Mouse (Mus musculus) hindbrain, embryonic 16.5 days (tissue): ENCODE results near the gene Prdm2. TPM values are rescaled to one million over a fixed set of nuclear protein-coding genes. Genes with fewer than 3 reads are reported as not detected.

Experiments used
- ATAC-seq: fragments of 200-750 bp; cut with Nextera tagmentation; 2 replicates; pipeline ENCODE4 v1.8.0; 2017; ENCODE audit warnings: moderate TSS enrichment, moderate library complexity
- H3K27ac ChIP-seq: fragments of 300-500 bp; sonication (generic); 2 replicates; pipeline ENCODE4 v1.5.1; 2014; ENCODE audit warnings: low read depth, mild to moderate bottlenecking, control low read depth, low read length, moderate library complexity
- H3K27me3 ChIP-seq: fragments of 300-500 bp; sonication (generic); replicated peaks from 2 replicates; pipeline ENCODE4 v1.6.1; 2014; ENCODE audit warnings: low read length; ENCODE audit not compliant: control insufficient read depth, insufficient read depth
- H3K36me3 ChIP-seq: fragments of 300-500 bp; sonication (generic); 2 replicates; pipeline ENCODE4 v1.6.1; 2014; ENCODE audit warnings: mild to moderate bottlenecking, low read length, moderate library complexity, mixed read lengths; ENCODE audit not compliant: control insufficient read depth, insufficient read depth
- H3K4me1 ChIP-seq: fragments of 300-500 bp; sonication (generic); 2 replicates; pipeline ENCODE4 v1.6.1; 2014; ENCODE audit warnings: low read depth, low read length; ENCODE audit not compliant: control insufficient read depth, insufficient read depth
- H3K4me2 ChIP-seq: fragments of 300-500 bp; sonication (generic); 2 replicates; pipeline ENCODE4 v1.6.1; 2014; ENCODE audit warnings: mild to moderate bottlenecking, low read length, control low read depth, moderate library complexity
- H3K4me3 ChIP-seq: fragments of 300-500 bp; sonication (generic); 2 replicates; pipeline ENCODE4 v1.5.1; 2014; ENCODE audit warnings: mild to moderate bottlenecking, low read length, control low read depth, moderate library complexity
- H3K9ac ChIP-seq: fragments of 300-500 bp; sonication (generic); 2 replicates; pipeline ENCODE4 v1.6.1; 2014; ENCODE audit warnings: low read depth, mild to moderate bottlenecking, control low read depth, low read length, moderate library complexity
- H3K9me3 ChIP-seq: fragments of 300-500 bp; sonication (generic); 2 replicates; pipeline ENCODE4 v1.6.1; 2014; ENCODE audit warnings: mild to moderate bottlenecking, low read length, moderate library complexity; ENCODE audit not compliant: control insufficient read depth
- WGBS: fragments of 180-500 bp; shearing (Covaris S2); extraction: QIAGEN DNeasy Blood & Tissue Kit; methylation state at CpG from one replicate; pipeline ENCODE4 v1.1.7; 2014; 5-methylcytosine and 5-hydroxymethylcytosine counted together
- polyA plus RNA-seq: library from polyadenylated mRNA; unstranded; fragments of >200 nt; fragmentation: Nextera tagmentation; extraction: Ambion mirVana; gene quantifications from 2 replicates; pipeline ENCODE4 v1.2.1, GENCODE M21; 2015

Prdm2 gene
- polyA plus RNA-seq, 1 experiment from 2014 or later, result 12.0 TPM

- Histone ChIP-seq H3K27ac (no peak overlapping the region), H3K4me2 (no peak overlapping the region), H3K4me1 (peaks cover 10% of the 10 kb centered on the region; the same call in 1 of the 2 replicates), H3K9ac (no peak overlapping the region), H3K36me3 (peaks cover 10% of the 10 kb centered on the region), H3K27me3 (no peaks in the 10 kb centered on the region), H3K9me3 (no peaks in the 10 kb centered on the region), H3K4me3 (no peak overlapping the region)
- 92% methylated on average over 2 of the region's 2 CpGs for WGBS
- ATAC-seq, result no peak
These were observed 100.4 kb downstream of the Prdm2 start for GRCm38 (mm10) chr4:143112439-143112838.

- H3K4me3 ChIP-seq, result no peak overlapping the region
- H3K27me3 ChIP-seq, result no peaks in the 10 kb centered on the region
- 85% methylated on average over 5 of the region's 5 CpGs for WGBS
- no peak overlapping the region for H3K27ac ChIP-seq
- H3K9ac ChIP-seq, result no peak overlapping the region
- ATAC-seq, result no peak
- H3K36me3 ChIP-seq, result peaks cover 10% of the 10 kb centered on the region
- H3K4me1 ChIP-seq, result peaks cover 10% of the 10 kb centered on the region; the same call in 1 of the 2 replicates
- H3K9me3 ChIP-seq, result no peaks in the 10 kb centered on the region
- H3K4me2 ChIP-seq, result no peak overlapping the region
These were observed 100.9 kb downstream of the Prdm2 start for GRCm38 (mm10) chr4:143111872-143112271.

GRCm38 (mm10) chr4:143108552-143108951, 104.2 kb downstream of the Prdm2 start:
- Histone ChIP-seq H3K36me3 (peaks cover 10% of the 10 kb centered on the region), H3K4me2 (no peak overlapping the region)
- WGBS, result 40% methylated on average over 9 of the region's 9 CpGs

DNA sequence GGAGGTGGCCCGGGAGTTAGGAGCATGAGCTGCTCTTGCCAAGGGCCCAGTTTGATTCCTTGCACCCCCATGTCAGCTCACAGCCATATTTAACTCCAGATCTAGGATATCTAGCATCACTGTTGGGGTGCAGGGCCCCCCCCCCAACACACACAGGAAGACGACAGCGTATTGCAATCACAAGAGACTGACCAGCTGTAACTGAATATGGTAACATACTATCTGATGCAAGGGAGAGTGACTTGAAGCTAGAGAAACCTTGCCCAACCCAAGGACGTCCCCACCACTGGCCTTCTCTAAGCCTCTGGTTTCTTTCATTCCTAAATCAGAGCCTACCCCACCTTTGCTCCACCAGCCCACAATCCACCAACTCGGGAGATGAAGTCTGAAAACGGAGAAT, 105.8 kb downstream of the Prdm2 start:
- Histone ChIP-seq H3K27ac (no peak overlapping the region), H3K4me3 (no peak overlapping the region), H3K27me3 (no peaks in the 10 kb centered on the region), H3K36me3 (peaks cover 10% of the 10 kb centered on the region), H3K4me2 (no peak overlapping the region), H3K9me3 (no peaks in the 10 kb centered on the region), H3K9ac (no peak overlapping the region), H3K4me1 (no peaks in the 10 kb centered on the region)
- no peak for ATAC-seq
- WGBS, result 72% methylated on average over 6 of the region's 6 CpGs

More at GRCm38 (mm10) chr4:143108552-143108951, 104.2 kb downstream of the Prdm2 start:
- Histone ChIP-seq H3K27ac (no peak overlapping the region), H3K27me3 (no peaks in the 10 kb centered on the region), H3K4me1 (peaks cover 3% of the 10 kb centered on the region; the same call in 1 of the 2 replicates), H3K9ac (no peak overlapping the region), H3K4me3 (no peak overlapping the region), H3K9me3 (no peaks in the 10 kb centered on the region)
- ATAC-seq, result no peak

DNA sequence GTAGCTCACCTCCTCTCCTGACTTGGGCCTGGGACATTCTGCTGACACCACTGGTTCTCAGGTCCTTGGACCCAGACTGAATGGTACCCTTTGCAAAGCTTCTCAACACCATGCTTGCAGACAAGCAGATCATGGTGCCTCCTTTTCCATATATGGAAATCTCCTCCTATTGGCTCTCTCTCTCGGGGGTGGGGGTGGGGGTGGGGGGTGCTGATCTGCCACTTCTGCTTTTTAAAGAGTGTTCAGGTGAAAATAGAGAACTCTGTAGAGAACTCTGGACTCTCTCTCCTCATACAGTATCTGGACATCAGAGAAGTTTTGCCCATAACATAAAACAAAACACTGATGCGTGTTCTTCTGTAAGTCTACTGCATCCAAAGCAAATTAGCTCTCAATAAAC, 106.2 kb downstream of the Prdm2 start:
- Histone ChIP-seq H3K9ac (no peak overlapping the region), H3K9me3 (no peaks in the 10 kb centered on the region), H3K4me2 (no peak overlapping the region), H3K36me3 (peaks cover 10% of the 10 kb centered on the region), H3K27me3 (no peaks in the 10 kb centered on the region), H3K4me1 (no peaks in the 10 kb centered on the region), H3K4me3 (no peak overlapping the region), H3K27ac (no peak overlapping the region)
- ATAC-seq, result no peak
- WGBS, result 90% methylated on average over 2 of the region's 2 CpGs

DNA sequence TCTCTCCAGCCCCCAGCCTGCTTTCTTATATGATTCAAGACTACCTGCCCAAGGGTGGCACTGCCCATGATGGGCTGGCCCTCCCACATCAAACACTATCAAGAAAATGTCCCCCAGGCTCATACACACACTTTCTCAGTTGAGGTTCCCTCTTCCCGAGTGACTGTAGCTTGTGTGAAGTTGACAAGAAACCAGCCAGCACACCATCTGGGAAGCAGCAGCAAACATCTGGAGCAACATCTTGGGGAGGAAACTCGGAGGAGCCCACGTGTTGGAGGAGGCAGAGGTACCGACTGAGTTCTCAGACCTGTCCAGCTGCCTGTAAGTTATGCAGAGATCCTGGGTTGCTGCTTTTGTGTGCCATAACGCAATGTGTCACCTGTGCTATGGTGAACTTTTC, 108.1 kb downstream of the Prdm2 start:
- no peak for ATAC-seq
- Histone ChIP-seq H3K27ac (no peak overlapping the region), H3K27me3 (no peaks in the 10 kb centered on the region), H3K9ac (no peak overlapping the region), H3K9me3 (no peaks in the 10 kb centered on the region), H3K4me3 (no peak overlapping the region), H3K4me2 (no peak overlapping the region), H3K36me3 (no peaks in the 10 kb centered on the region), H3K4me1 (no peaks in the 10 kb centered on the region)
- 81% methylated on average over 5 of the region's 5 CpGs for WGBS

GRCm38 (mm10) chr4:143103811-143104210, 109.0 kb downstream of the Prdm2 start:
- H3K36me3 ChIP-seq, result no peaks in the 10 kb centered on the region
- H3K4me1 ChIP-seq, result no peaks in the 10 kb centered on the region
- H3K27me3 ChIP-seq, result no peaks in the 10 kb centered on the region
- no peaks in the 10 kb centered on the region for H3K9me3 ChIP-seq
- no peak for ATAC-seq
- H3K9ac ChIP-seq, result no peak overlapping the region
- H3K27ac ChIP-seq, result no peak overlapping the region
- WGBS, result 82% methylated on average over 2 of the region's 2 CpGs
- H3K4me3 ChIP-seq, result no peak overlapping the region
- no peak overlapping the region for H3K4me2 ChIP-seq

- Histone ChIP-seq H3K27ac (no peak overlapping the region), H3K9me3 (no peaks in the 10 kb centered on the region), H3K4me3 (no peak overlapping the region), H3K9ac (no peak overlapping the region), H3K4me1 (no peaks in the 10 kb centered on the region), H3K27me3 (no peaks in the 10 kb centered on the region), H3K36me3 (no peaks in the 10 kb centered on the region), H3K4me2 (no peak overlapping the region)
- 70% methylated on average over 6 of the region's 6 CpGs for WGBS
- no peak for ATAC-seq
These were observed 112.6 kb downstream of the Prdm2 start for GRCm38 (mm10) chr4:143100157-143100556.

- Histone ChIP-seq H3K4me2 (no peak overlapping the region), H3K4me1 (no peaks in the 10 kb centered on the region), H3K9me3 (no peaks in the 10 kb centered on the region), H3K27me3 (no peaks in the 10 kb centered on the region), H3K9ac (no peak overlapping the region), H3K4me3 (no peak overlapping the region), H3K27ac (no peak overlapping the region), H3K36me3 (no peaks in the 10 kb centered on the region)
- 64% methylated on average over 11 of the region's 11 CpGs for WGBS
- no peak for ATAC-seq
These were observed 113.3 kb downstream of the Prdm2 start for GRCm38 (mm10) chr4:143099288-143100039.
